ENCODE assay signal across 1 mouse cellular context in the genomic region with DNA sequence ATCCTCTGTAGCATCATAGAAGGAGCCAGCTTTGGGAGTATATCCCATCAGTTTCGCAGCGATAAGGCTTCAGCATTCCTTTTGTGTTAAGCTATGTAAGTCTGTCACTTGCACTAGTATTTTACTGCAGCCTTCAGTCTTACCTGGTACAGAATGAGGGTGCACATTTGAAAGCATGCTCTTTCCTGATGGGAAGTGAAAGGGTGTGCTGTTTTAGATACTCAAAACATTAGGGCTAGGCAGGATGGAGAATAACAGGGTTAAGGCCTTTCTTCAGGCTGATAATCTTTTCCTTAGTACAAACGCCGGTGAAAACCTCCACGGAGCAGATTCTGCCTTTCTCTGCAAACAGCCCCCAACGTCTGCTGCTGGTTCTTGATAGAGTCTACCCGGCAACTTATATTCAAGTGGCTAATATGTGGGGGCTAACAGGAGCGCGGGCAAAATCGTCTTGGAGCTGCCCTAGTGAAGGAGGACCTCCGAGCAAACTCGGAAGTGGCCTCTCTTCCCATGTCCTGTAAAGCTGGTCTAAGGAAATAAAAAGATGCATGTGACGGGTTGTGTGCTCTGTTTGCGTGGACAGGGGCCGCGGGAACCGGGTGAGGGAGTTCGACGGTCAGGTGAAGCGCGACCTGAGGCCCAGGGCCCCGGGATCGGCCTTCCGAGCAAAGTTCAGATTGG.
A peak's percentile ranks its signal among the peaks of the same experiment; 100 is the strongest.
TF ChIP-seq lines count a peak whose summit lies in the region.

No protein-coding gene starts in this region.

TF ChIP-seq in CH12.LX, 34 proteins besides CTCF, POLR2A, EP300 and RAD21:
- no peak for TF ChIP-seq ZNF384 (IDR thresholded peaks at IDR 0.05; ENCODE audit: low read depth, low read length)
- peak; percentile 17; the same call in 1 of the 2 replicates for TF ChIP-seq SIN3A (IDR thresholded peaks at IDR 0.05; ENCODE audit: low read length)
- peak; percentile 52; the same call in 1 of the 2 replicates for TF ChIP-seq MAX (IDR thresholded peaks at IDR 0.05; ENCODE audit: low read length)
